Mouse (Mus musculus) midbrain, embryonic 16.5 days (tissue): ENCODE data around the gene Esm1. TPM values are rescaled to one million over a fixed set of nuclear protein-coding genes. Genes with fewer than 3 reads are reported as not detected.
A peak's percentile ranks its signal among the peaks of the same experiment; 100 is the strongest.

ENCODE experiments used
- ATAC-seq: fragments of 200-750 bp; cut with Nextera tagmentation; 2 replicates; pipeline ENCODE4 v1.8.0; 2017; ENCODE audit warnings: moderate TSS enrichment
- H3K27ac ChIP-seq: fragments of 300-500 bp; sonication (generic); 2 replicates; pipeline ENCODE4 v1.5.1; 2014; ENCODE audit warnings: mild to moderate bottlenecking, low read length, mixed read lengths
- H3K27me3 ChIP-seq: fragments of 300-500 bp; sonication (generic); 2 replicates; pipeline ENCODE4 v1.6.1; 2014; ENCODE audit warnings: low read depth, low read length, mixed read lengths; ENCODE audit not compliant: control insufficient read depth, insufficient read depth
- H3K36me3 ChIP-seq: fragments of 300-500 bp; sonication (generic); 2 replicates; pipeline ENCODE4 v1.6.1; 2014; ENCODE audit warnings: mild to moderate bottlenecking, low read length, moderate library complexity, mixed read lengths; ENCODE audit not compliant: control insufficient read depth, insufficient read depth
- H3K4me1 ChIP-seq: fragments of 300-500 bp; sonication (generic); 2 replicates; pipeline ENCODE4 v1.6.1; 2014; ENCODE audit warnings: mild to moderate bottlenecking, low read length, mixed read lengths; ENCODE audit not compliant: control insufficient read depth, insufficient read depth
- H3K4me2 ChIP-seq: fragments of 300-500 bp; sonication (generic); 2 replicates; pipeline ENCODE4 v1.6.1; 2014; ENCODE audit warnings: mild to moderate bottlenecking, low read length, mixed read lengths
- H3K4me3 ChIP-seq: fragments of 300-500 bp; sonication (generic); 2 replicates; pipeline ENCODE4 v1.5.1; 2014; ENCODE audit warnings: low read depth, mild to moderate bottlenecking, low read length, moderate library complexity, mixed read lengths
- H3K9ac ChIP-seq: fragments of 300-500 bp; sonication (generic); 2 replicates; pipeline ENCODE4 v1.6.1; 2014; ENCODE audit warnings: low read depth, low read length, mixed read lengths
- H3K9me3 ChIP-seq: fragments of 300-500 bp; sonication (generic); replicated peaks from 2 replicates; pipeline ENCODE4 v1.6.1; 2014; ENCODE audit warnings: mild to moderate bottlenecking, low read length, mixed read lengths; ENCODE audit not compliant: control insufficient read depth, poor library complexity, severe bottlenecking
- WGBS: fragments of 180-500 bp; shearing (Covaris S2); extraction: QIAGEN DNeasy Blood & Tissue Kit; methylation state at CpG from one replicate; pipeline ENCODE4 v1.1.7; 2014; 5-methylcytosine and 5-hydroxymethylcytosine counted together
- polyA plus RNA-seq: library from polyadenylated mRNA; unstranded; fragments of >200 nt; fragmentation: Nextera tagmentation; extraction: Ambion mirVana; gene quantifications from 2 replicates; pipeline ENCODE4 v1.2.1, GENCODE M21; 2015

Gene Esm1
- polyA plus RNA-seq: 1.8 and 2.1 TPM in 2 replicates

DNA sequence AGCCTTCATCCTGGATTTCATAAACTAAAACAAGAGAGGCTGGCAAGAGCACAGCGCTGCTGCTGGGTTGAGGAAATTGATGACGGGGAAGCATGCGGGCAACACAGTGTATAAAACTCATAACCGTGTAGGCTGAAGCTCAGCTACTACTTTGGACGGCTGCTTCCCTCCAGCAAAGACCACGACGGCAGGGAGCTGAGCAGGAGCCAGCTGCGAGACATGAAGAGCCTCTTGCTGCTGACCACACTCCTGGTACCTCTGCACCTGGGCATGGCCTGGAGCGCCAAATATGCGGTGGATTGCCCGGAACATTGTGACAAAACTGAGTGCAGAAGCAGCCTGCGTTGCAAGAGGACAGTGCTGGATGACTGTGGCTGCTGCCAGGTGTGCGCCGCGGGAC lies at the start of gene Esm1:
TSS of gene Esm1 (plus strand) at position 36 of the 400 bp plus-strand sequence.
- Histone ChIP-seq H3K27me3 (no peaks in the 10 kb centered on the region), H3K27ac (no peak within 1 kb of the TSS), H3K4me1 (no peaks in the 10 kb centered on the region), H3K9ac (no peak within 1 kb of the TSS), H3K9me3 (no peaks in the 10 kb centered on the region), H3K4me2 (peak within 1 kb of the TSS; percentile 40), H3K36me3 (no peaks in the 10 kb centered on the region), H3K4me3 (0 out of 2 replicates have a peak within 1 kb of the TSS, but pooled peaks have one; percentile 1)
- WGBS: 54% methylated on average over 15 of the region's 15 CpGs
- no peak for ATAC-seq

- Histone ChIP-seq H3K27ac (no peak overlapping the region), H3K4me1 (no peaks in the 10 kb centered on the region), H3K36me3 (no peaks in the 10 kb centered on the region), H3K9ac (no peak overlapping the region), H3K27me3 (no peaks in the 10 kb centered on the region), H3K9me3 (no peaks in the 10 kb centered on the region), H3K4me3 (no peak overlapping the region), H3K4me2 (no peak overlapping the region)
- 94% methylated on average over 5 of the region's 5 CpGs for WGBS
- no peak for ATAC-seq
These were observed 45.0 kb upstream of the Esm1 start for GRCm38 (mm10) chr13:113164252-113165005.

GRCm38 (mm10) chr13:113168018-113168534 lies 41.4 kb upstream of the Esm1 start:
- no peak for ATAC-seq
- no peaks in the 10 kb centered on the region for H3K9me3 ChIP-seq
- WGBS: 78% methylated on average over 9 of the region's 9 CpGs
- no peaks in the 10 kb centered on the region for H3K27me3 ChIP-seq
- no peak overlapping the region for H3K9ac ChIP-seq
- H3K4me2 ChIP-seq: no peak overlapping the region
- no peaks in the 10 kb centered on the region for H3K4me1 ChIP-seq
- H3K36me3 ChIP-seq: no peaks in the 10 kb centered on the region
- H3K27ac ChIP-seq: no peak overlapping the region
- H3K4me3 ChIP-seq: no peak overlapping the region

DNA sequence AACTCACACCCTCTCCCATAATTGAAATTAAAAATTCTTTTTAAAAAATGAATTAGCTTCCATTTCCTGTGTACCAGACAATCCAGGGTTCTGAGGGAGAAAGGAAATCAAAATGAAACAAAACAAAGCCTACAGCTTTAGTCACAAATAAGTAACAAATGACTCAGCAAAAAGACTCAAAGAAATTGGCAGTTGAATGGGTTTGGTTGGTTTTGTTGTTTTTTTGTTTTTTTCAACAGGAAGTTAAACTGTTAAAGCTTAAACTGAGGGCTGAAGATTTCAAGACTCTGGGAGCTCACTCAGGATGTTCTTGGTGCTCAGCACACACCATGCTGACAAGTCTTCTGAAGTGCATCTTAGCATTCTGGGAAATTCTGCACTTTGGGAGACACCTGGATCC lies 39.2 kb upstream of the Esm1 start:
- no peaks in the 10 kb centered on the region for H3K27me3 ChIP-seq
- H3K4me3 ChIP-seq: no peak overlapping the region
- H3K9me3 ChIP-seq: no peaks in the 10 kb centered on the region
- H3K27ac ChIP-seq: no peak overlapping the region
- H3K9ac ChIP-seq: no peak overlapping the region
- H3K36me3 ChIP-seq: no peaks in the 10 kb centered on the region
- no peaks in the 10 kb centered on the region for H3K4me1 ChIP-seq
- H3K4me2 ChIP-seq: no peak overlapping the region
- ATAC-seq: no peak

- no peak overlapping the region for H3K4me2 ChIP-seq
These were observed 35.3 kb upstream of the Esm1 start for GRCm38 (mm10) chr13:113174162-113174561.

GRCm38 (mm10) chr13:113183310-113183709 lies 26.1 kb upstream of the Esm1 start:
- Histone ChIP-seq H3K36me3 (no peaks in the 10 kb centered on the region), H3K9me3 (0 out of 2 replicates have a peak, but pooled peaks cover 3% of the 10 kb centered on the region), H3K27ac (no peak overlapping the region), H3K4me2 (no peak overlapping the region), H3K9ac (no peak overlapping the region), H3K4me1 (no peaks in the 10 kb centered on the region), H3K4me3 (no peak overlapping the region), H3K27me3 (no peaks in the 10 kb centered on the region)
- no peak for ATAC-seq
- WGBS: 82% methylated on average over 8 of the region's 8 CpGs

More at GRCm38 (mm10) chr13:113174162-113174561, 35.3 kb upstream of the Esm1 start:
- Histone ChIP-seq H3K9me3 (no peaks in the 10 kb centered on the region), H3K27ac (no peak overlapping the region), H3K36me3 (no peaks in the 10 kb centered on the region), H3K9ac (no peak overlapping the region), H3K4me3 (no peak overlapping the region), H3K27me3 (no peaks in the 10 kb centered on the region), H3K4me1 (no peaks in the 10 kb centered on the region)
- ATAC-seq: no peak
- 90% methylated on average over 6 of the region's 6 CpGs for WGBS

- no peak for ATAC-seq
- Histone ChIP-seq H3K4me3 (no peak overlapping the region), H3K27ac (no peak overlapping the region), H3K27me3 (no peaks in the 10 kb centered on the region), H3K36me3 (no peaks in the 10 kb centered on the region), H3K4me2 (no peak overlapping the region), H3K9ac (no peak overlapping the region), H3K9me3 (0 out of 2 replicates have a peak, but pooled peaks cover 3% of the 10 kb centered on the region), H3K4me1 (no peaks in the 10 kb centered on the region)
- 87% methylated on average over 4 of the region's 4 CpGs for WGBS
These were observed 25.7 kb upstream of the Esm1 start for GRCm38 (mm10) chr13:113183720-113184119.

GRCm38 (mm10) chr13:113196808-113197674 lies 12.4 kb upstream of the Esm1 start:
- H3K27me3 ChIP-seq: no peaks in the 10 kb centered on the region; the same call in 1 of the 2 replicates
- no peak overlapping the region for H3K9ac ChIP-seq
- H3K4me3 ChIP-seq: no peak overlapping the region
- 26% methylated on average over 13 of the region's 13 CpGs for WGBS
- no peaks in the 10 kb centered on the region for H3K9me3 ChIP-seq
- H3K27ac ChIP-seq: no peak overlapping the region
- H3K36me3 ChIP-seq: no peaks in the 10 kb centered on the region
- no peaks in the 10 kb centered on the region for H3K4me1 ChIP-seq
- ATAC-seq: no peak
- no peak overlapping the region for H3K4me2 ChIP-seq
